Mouse (Mus musculus) heart, adult 2 months (tissue): ENCODE results near the gene Rap1gap.

Source experiments
- CTCF ChIP-seq: fragments of 200-600 bp; IDR thresholded peaks from 2 replicates; pipeline ENCODE4 v1.8.1; 2022; ENCODE audit warnings: antibody characterized with exemption, mild to moderate bottlenecking, moderate library complexity
- EP300 ChIP-seq: fragments of 200-500 bp; IDR thresholded peaks from 2 replicates; pipeline ENCODE4 v1.6.1; 2011; ENCODE audit warnings: low read depth, low read length, control low read depth; ENCODE audit not compliant: insufficient read depth
- POLR2A ChIP-seq: fragments of 200-500 bp; IDR thresholded peaks from 2 replicates; pipeline ENCODE4 v1.6.1; 2011; ENCODE audit warnings: mild to moderate bottlenecking, low read depth, low read length, control low read depth; ENCODE audit not compliant: insufficient read depth

DNA sequence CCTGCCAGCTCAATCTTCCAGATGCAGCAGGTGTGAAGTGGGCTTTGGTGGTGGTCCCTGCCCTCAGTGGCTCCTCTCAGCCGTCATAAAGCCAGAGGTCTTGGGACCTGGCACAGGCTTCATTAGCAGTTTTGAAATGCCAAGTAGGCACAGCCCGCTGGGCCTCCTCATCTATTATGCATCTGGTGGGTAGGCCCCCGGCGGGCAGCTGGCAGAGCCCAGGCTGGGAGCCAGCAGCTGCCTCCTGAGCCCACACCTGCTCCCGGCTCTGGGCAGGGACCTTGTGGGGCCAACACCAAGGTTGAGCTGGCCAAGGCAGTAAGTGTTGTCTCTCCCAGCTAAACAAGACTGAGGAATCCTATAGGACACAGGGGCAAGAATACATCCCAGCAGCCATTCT, 21.8 kb downstream of the Rap1gap start:
- TF ChIP-seq CTCF (no peak), POLR2A (no peak), EP300 (no peak)
